9 mouse cellular contexts compared by ENCODE assay signal in the genomic region with DNA sequence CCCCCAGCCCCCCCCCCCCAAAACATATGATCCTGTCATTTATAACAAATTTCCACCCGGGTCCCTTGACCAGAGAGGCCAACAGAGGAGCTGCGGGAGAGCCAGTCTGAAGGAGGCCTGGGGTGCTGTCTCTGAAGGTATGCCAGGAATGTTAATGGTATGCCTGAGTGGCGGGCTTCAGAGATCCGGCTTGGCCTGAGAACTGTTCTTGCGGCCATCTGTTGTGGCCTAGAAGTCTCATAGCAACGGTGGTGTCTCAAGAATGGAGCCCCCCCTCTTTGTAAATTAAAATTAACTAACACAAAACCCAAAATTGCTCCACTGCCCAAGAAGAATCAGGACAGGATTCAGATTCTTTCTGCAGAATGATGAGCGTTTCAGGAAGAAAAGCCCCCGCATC.
DNase-seq lines count a peak whose midpoint lies in the region; ATAC-seq lines count a peak whose summit lies in the region.
"Had no signal": no experiment of that assay in that cellular context is flagged by ENCODE, and none has a peak within 500 bp of the region (broad histone marks: within the 10 kb centered on the region; RNA-seq: fewer than 3 reads in every experiment).

No protein-coding gene starts in this region.

- peak overlapping the region; percentile 79 for H3K27ac ChIP-seq in midbrain, embryonic 10.5 days (replicated peaks)
- no peak overlapping the region for H3K27ac ChIP-seq in midbrain, embryonic 15.5 days
- H3K27ac ChIP-seq in forebrain, embryonic 12.5 days, result no peak overlapping the region
- 0 out of 2 replicates have a peak overlapping the region, but pooled peaks have one; percentile 1 for H3K27ac ChIP-seq in neural tube, embryonic 11.5 days (ENCODE audit: low read depth, low read length)
- H3K27ac ChIP-seq: neural tube, embryonic 12.5 days had no signal

- H3K36me3 ChIP-seq in midbrain, embryonic 10.5 days, result no peaks in the 10 kb centered on the region
- H3K36me3 ChIP-seq in midbrain, embryonic 15.5 days (replicated peaks), result no peaks in the 10 kb centered on the region
- H3K36me3 ChIP-seq in forebrain, embryonic 12.5 days (replicated peaks), result no peaks in the 10 kb centered on the region
- no peaks in the 10 kb centered on the region for H3K36me3 ChIP-seq in neural tube, embryonic 11.5 days (ENCODE audit: control insufficient read depth, insufficient read depth, low read length)
- H3K36me3 ChIP-seq: neural tube, embryonic 12.5 days had no signal

- no peak overlapping the region for H3K9ac ChIP-seq in midbrain, embryonic 15.5 days
- no peak overlapping the region for H3K9ac ChIP-seq in forebrain, embryonic 12.5 days
- no peak overlapping the region for H3K9ac ChIP-seq in neural tube, embryonic 11.5 days (ENCODE audit: low read length)
- H3K9ac ChIP-seq: neural tube, embryonic 12.5 days had no signal

- peaks cover 11% of the 10 kb centered on the region for H3K27me3 ChIP-seq in midbrain, embryonic 10.5 days (ENCODE audit: low read depth, poor library complexity, severe bottlenecking)
- 0 out of 2 replicates have a peak, but pooled peaks cover 8% of the 10 kb centered on the region for H3K27me3 ChIP-seq in midbrain, embryonic 15.5 days (replicated peaks)
- H3K27me3 ChIP-seq in forebrain, embryonic 12.5 days, result peaks cover 5% of the 10 kb centered on the region; the same call in 1 of the 2 replicates
- no peaks in the 10 kb centered on the region for H3K27me3 ChIP-seq in neural tube, embryonic 11.5 days (ENCODE audit: control insufficient read depth, insufficient read depth, low read length)
- H3K27me3 ChIP-seq: neural tube, embryonic 12.5 days had no signal

- H3K9me3 ChIP-seq in midbrain, embryonic 10.5 days (replicated peaks), result no peaks in the 10 kb centered on the region
- no peaks in the 10 kb centered on the region for H3K9me3 ChIP-seq in midbrain, embryonic 15.5 days
- no peaks in the 10 kb centered on the region for H3K9me3 ChIP-seq in forebrain, embryonic 12.5 days
- no peaks in the 10 kb centered on the region for H3K9me3 ChIP-seq in neural tube, embryonic 11.5 days (ENCODE audit: control insufficient read depth, low read length)
- H3K9me3 ChIP-seq: neural tube, embryonic 12.5 days had no signal

- peaks cover 62% of the 10 kb centered on the region for H3K4me1 ChIP-seq in midbrain, embryonic 10.5 days
- peaks cover 18% of the 10 kb centered on the region for H3K4me1 ChIP-seq in midbrain, embryonic 15.5 days
- H3K4me1 ChIP-seq in forebrain, embryonic 12.5 days, result peaks cover 56% of the 10 kb centered on the region
- H3K4me1 ChIP-seq in neural tube, embryonic 11.5 days (ENCODE audit: control insufficient read depth, insufficient read depth, low read length), result peaks cover 29% of the 10 kb centered on the region

- H3K4me2 ChIP-seq in midbrain, embryonic 15.5 days, result no peak overlapping the region
- no peak overlapping the region for H3K4me2 ChIP-seq in forebrain, embryonic 12.5 days
- H3K4me2 ChIP-seq in neural tube, embryonic 11.5 days (ENCODE audit: low read depth), result no peak overlapping the region
- H3K4me2 ChIP-seq: neural tube, embryonic 12.5 days had no signal

- DNase-seq in midbrain, embryonic 10.5 days (ENCODE audit: low spot score), result peak; percentile 75
- DNase-seq in kidney, postnatal 10 days, result peak; percentile 76
- DNase-seq in neural tube, embryonic 11.5 days (ENCODE audit: low spot score), result peak; percentile 57
- no peak for DNase-seq in layer of hippocampus, postnatal 36 days
- no peak for DNase-seq in c-Kit-positive CD71-positive TER-119-positive erythroid progenitor cells, embryonic 14.5 days (ENCODE audit: low spot score)

- WGBS in midbrain, embryonic 10.5 days, result 2% methylated on average over 8 of the region's 8 CpGs
- 7% methylated on average over 8 of the region's 8 CpGs for WGBS in midbrain, embryonic 15.5 days
- WGBS in forebrain, embryonic 12.5 days, result 2% methylated on average over 8 of the region's 8 CpGs
- 5% methylated on average over 8 of the region's 8 CpGs for WGBS in neural tube, embryonic 11.5 days

- no peak for ATAC-seq in midbrain, embryonic 15.5 days (replicated peaks)
- peak; percentile 66 for ATAC-seq in forebrain, embryonic 12.5 days (ENCODE audit: low FRiP score)
- ATAC-seq in neural tube, embryonic 11.5 days (ENCODE audit: insufficient read depth, low FRiP score, low TSS enrichment), result peak; percentile 38; the same call in 1 of the 2 replicates
- ATAC-seq in megakaryocyte, adult 5-6 weeks (ENCODE audit: poor library complexity, severe bottlenecking), result no peak

- H3K4me3 ChIP-seq in midbrain, embryonic 10.5 days, result peak overlapping the region; percentile 20; the same call in 1 of the 2 replicates
- H3K4me3 ChIP-seq in midbrain, embryonic 15.5 days, result no peak overlapping the region
- no peak overlapping the region for H3K4me3 ChIP-seq in forebrain, embryonic 12.5 days (replicated peaks)
- H3K4me3 ChIP-seq in neural tube, embryonic 11.5 days (ENCODE audit: low read depth, low read length), result no peak overlapping the region
- H3K4me3 ChIP-seq: neural tube, embryonic 12.5 days had no signal

Comparison
In these comparisons a context has a peak if more than half of its experiments do, and no peak if none do; other contexts are left out.
1. H3K27ac ChIP-seq: peak in midbrain, embryonic 10.5 days (single experiment) and neural tube, embryonic 11.5 days (single experiment); none in midbrain, embryonic 15.5 days (single experiment) and forebrain, embryonic 12.5 days (single experiment).
2. DNase-seq: peak in midbrain, embryonic 10.5 days (single experiment), kidney, postnatal 10 days (single experiment) and neural tube, embryonic 11.5 days (single experiment); none in layer of hippocampus, postnatal 36 days (0 of 2) and c-Kit-positive CD71-positive TER-119-positive erythroid progenitor cells, embryonic 14.5 days (single experiment).
3. ATAC-seq: peak in forebrain, embryonic 12.5 days (single experiment) and neural tube, embryonic 11.5 days (single experiment); none in midbrain, embryonic 15.5 days (single experiment) and megakaryocyte, adult 5-6 weeks (single experiment).